Mouse (Mus musculus): ENCODE measurements at regions not wholly inside any gene's neighbourhood (a gene's known extent, or its start where the extent isn't known, plus 50 kb on each side); places are given as distances from the start of the nearest gene placed in this dataset.
A peak's percentile ranks its signal among the peaks of the same experiment; 100 is the strongest.
"Not testable (repeated sequence)": the region's sequence is repeated elsewhere in the genome, so short reads cannot be mapped to it uniquely, and the experiment has no call there.

GRCm38 (mm10) chr6:37732385-37732784, 138.2 kb upstream of the Trim24 start:
- Histone ChIP-seq H3K4me2 (no peak overlapping the region), H3K27ac (ENCODE audit: low read depth, low read length) (no peak overlapping the region)

GRCm38 (mm10) chr6:37735288-37735961, 135.2 kb upstream of the Trim24 start:
- Histone ChIP-seq H3K27ac (ENCODE audit: low read depth, low read length) (no peak overlapping the region), H3K4me1 (ENCODE audit: control insufficient read depth, insufficient read depth, low read length) (peaks cover 2% of the 10 kb centered on the region; the same call in 1 of the 2 replicates), H3K36me3 (ENCODE audit: control insufficient read depth, insufficient read depth, low read length) (no peaks in the 10 kb centered on the region), H3K9ac (ENCODE audit: low read length) (no peak overlapping the region), H3K4me2 (no peak overlapping the region), H3K9me3 (ENCODE audit: control insufficient read depth, low read length) (no peaks in the 10 kb centered on the region), H3K4me3 (ENCODE audit: low read depth, low read length) (no peak overlapping the region), H3K27me3 (ENCODE audit: control insufficient read depth, insufficient read depth, low read length) (no peaks in the 10 kb centered on the region)
- DNase-seq (ENCODE audit: low spot score, missing footprints): no peak
- 79% methylated on average over 4 of the region's 4 CpGs for WGBS
- no peak for ATAC-seq (ENCODE audit: low FRiP score)

More at GRCm38 (mm10) chr6:37732385-37732784, 138.2 kb upstream of the Trim24 start:
- peaks cover 2% of the 10 kb centered on the region; the same call in 1 of the 2 replicates for H3K4me1 ChIP-seq (ENCODE audit: control insufficient read depth, insufficient read depth, low read length)
- no peaks in the 10 kb centered on the region for H3K36me3 ChIP-seq (ENCODE audit: control insufficient read depth, insufficient read depth, low read length)
- no peak overlapping the region for H3K4me3 ChIP-seq (ENCODE audit: low read depth, low read length)
- WGBS: 48% methylated on average over 10 of the region's 10 CpGs
- H3K27me3 ChIP-seq (ENCODE audit: control insufficient read depth, insufficient read depth, low read length): no peaks in the 10 kb centered on the region
- H3K9ac ChIP-seq (ENCODE audit: low read length): no peak overlapping the region
- H3K9me3 ChIP-seq (ENCODE audit: control insufficient read depth, low read length): no peaks in the 10 kb centered on the region
- DNase-seq (ENCODE audit: low spot score, missing footprints): peak; percentile 88
- 0 out of 2 replicates have a peak, but pooled peaks have one; percentile 30 for ATAC-seq (ENCODE audit: low FRiP score)

GRCm38 (mm10) chr6:37735962-37736297, 134.7 kb upstream of the Trim24 start:
- no peak overlapping the region for H3K9ac ChIP-seq (ENCODE audit: low read length)
- H3K4me3 ChIP-seq (ENCODE audit: low read depth, low read length): no peak overlapping the region
- no peak for DNase-seq (ENCODE audit: low spot score, missing footprints)
- H3K4me1 ChIP-seq (ENCODE audit: control insufficient read depth, insufficient read depth, low read length): peaks cover 2% of the 10 kb centered on the region; the same call in 1 of the 2 replicates
- H3K4me2 ChIP-seq: no peak overlapping the region
- H3K27ac ChIP-seq (ENCODE audit: low read depth, low read length): no peak overlapping the region
- no peaks in the 10 kb centered on the region for H3K36me3 ChIP-seq (ENCODE audit: control insufficient read depth, insufficient read depth, low read length)
- ATAC-seq (ENCODE audit: low FRiP score): no peak
- H3K27me3 ChIP-seq (ENCODE audit: control insufficient read depth, insufficient read depth, low read length): no peaks in the 10 kb centered on the region
- H3K9me3 ChIP-seq (ENCODE audit: control insufficient read depth, low read length): no peaks in the 10 kb centered on the region
- 91% methylated on average over 4 of the region's 4 CpGs for WGBS

- WGBS: 87% methylated on average over 14 of the region's 14 CpGs
- H3K4me1 ChIP-seq (ENCODE audit: control insufficient read depth, insufficient read depth, low read length): no peaks in the 10 kb centered on the region
- no peak for DNase-seq (ENCODE audit: low spot score, missing footprints)
- H3K9me3 ChIP-seq (ENCODE audit: control insufficient read depth, low read length): no peaks in the 10 kb centered on the region
- no peak overlapping the region for H3K4me2 ChIP-seq
- H3K9ac ChIP-seq (ENCODE audit: low read length): no peak overlapping the region
- H3K4me3 ChIP-seq (ENCODE audit: low read depth, low read length): no peak overlapping the region
- ATAC-seq (ENCODE audit: low FRiP score): no peak
- H3K27ac ChIP-seq (ENCODE audit: low read depth, low read length): no peak overlapping the region
- no peaks in the 10 kb centered on the region for H3K36me3 ChIP-seq (ENCODE audit: control insufficient read depth, insufficient read depth, low read length)
- no peaks in the 10 kb centered on the region for H3K27me3 ChIP-seq (ENCODE audit: control insufficient read depth, insufficient read depth, low read length)
Measured at GRCm38 (mm10) chr6:37740982-37741889, 129.4 kb upstream of the Trim24 start.

GRCm38 (mm10) chr6:37741916-37742315, 128.7 kb upstream of the Trim24 start:
- H3K9ac ChIP-seq (ENCODE audit: low read length); H3K36me3 ChIP-seq (ENCODE audit: control insufficient read depth, insufficient read depth, low read length); H3K27ac ChIP-seq (ENCODE audit: low read depth, low read length); H3K9me3 ChIP-seq (ENCODE audit: control insufficient read depth, low read length); H3K4me1 ChIP-seq (ENCODE audit: control insufficient read depth, insufficient read depth, low read length); H3K27me3 ChIP-seq (ENCODE audit: control insufficient read depth, insufficient read depth, low read length); ATAC-seq (ENCODE audit: low FRiP score); H3K4me2 ChIP-seq; H3K4me3 ChIP-seq (ENCODE audit: low read depth, low read length); DNase-seq (ENCODE audit: low spot score, missing footprints): not testable (repeated sequence)
- WGBS: 78% methylated on average over 7 of the region's 7 CpGs

- Histone ChIP-seq H3K36me3 (ENCODE audit: control insufficient read depth, insufficient read depth, low read length) (no peaks in the 10 kb centered on the region), H3K4me3 (ENCODE audit: low read depth, low read length) (no peak overlapping the region), H3K4me2 (no peak overlapping the region), H3K4me1 (ENCODE audit: control insufficient read depth, insufficient read depth, low read length) (no peaks in the 10 kb centered on the region), H3K9me3 (ENCODE audit: control insufficient read depth, low read length) (peaks cover 2% of the 10 kb centered on the region; the same call in 1 of the 2 replicates), H3K27ac (ENCODE audit: low read depth, low read length) (no peak overlapping the region), H3K27me3 (ENCODE audit: control insufficient read depth, insufficient read depth, low read length) (no peaks in the 10 kb centered on the region), H3K9ac (ENCODE audit: low read length) (no peak overlapping the region)
- WGBS: 79% methylated on average over 4 of the region's 4 CpGs
- DNase-seq (ENCODE audit: low spot score, missing footprints) (no peak), ATAC-seq (ENCODE audit: low FRiP score) (no peak)
Measured at GRCm38 (mm10) chr6:37744679-37745078, 125.9 kb upstream of the Trim24 start.

- Histone ChIP-seq H3K27ac (ENCODE audit: low read depth, low read length) (no peak overlapping the region), H3K4me3 (ENCODE audit: low read depth, low read length) (no peak overlapping the region), H3K27me3 (ENCODE audit: control insufficient read depth, insufficient read depth, low read length) (no peaks in the 10 kb centered on the region), H3K9ac (ENCODE audit: low read length) (no peak overlapping the region), H3K4me1 (ENCODE audit: control insufficient read depth, insufficient read depth, low read length) (no peaks in the 10 kb centered on the region), H3K4me2 (no peak overlapping the region), H3K9me3 (ENCODE audit: control insufficient read depth, low read length) (peaks cover 2% of the 10 kb centered on the region; the same call in 1 of the 2 replicates), H3K36me3 (ENCODE audit: control insufficient read depth, insufficient read depth, low read length) (no peaks in the 10 kb centered on the region)
- WGBS: 91% methylated on average over 11 of the region's 11 CpGs
- DNase-seq (ENCODE audit: low spot score, missing footprints) (no peak), ATAC-seq (ENCODE audit: low FRiP score) (no peak)
Measured at GRCm38 (mm10) chr6:37745393-37746100, 125.1 kb upstream of the Trim24 start.

GRCm38 (mm10) chr6:37747793-37748192, 122.8 kb upstream of the Trim24 start:
- not testable (repeated sequence) for H3K4me3 ChIP-seq (ENCODE audit: low read depth, low read length); H3K9me3 ChIP-seq (ENCODE audit: control insufficient read depth, low read length); H3K27me3 ChIP-seq (ENCODE audit: control insufficient read depth, insufficient read depth, low read length); DNase-seq (ENCODE audit: low spot score, missing footprints); ATAC-seq (ENCODE audit: low FRiP score); H3K9ac ChIP-seq (ENCODE audit: low read length); H3K36me3 ChIP-seq (ENCODE audit: control insufficient read depth, insufficient read depth, low read length); H3K4me1 ChIP-seq (ENCODE audit: control insufficient read depth, insufficient read depth, low read length); H3K4me2 ChIP-seq; H3K27ac ChIP-seq (ENCODE audit: low read depth, low read length)
- WGBS: 71% methylated on average over 4 of the region's 4 CpGs
